Mouse (Mus musculus): ENCODE results near the gene AC109138.7. TPM values are rescaled to one million over a fixed set of nuclear protein-coding genes. Genes with fewer than 3 reads are reported as not detected.
"Not testable (repeated sequence)": the region's sequence is repeated elsewhere in the genome, so short reads cannot be mapped to it uniquely, and the experiment has no call there.

The AC109138.7 gene
- total RNA-seq, 2 experiments from 2014 or later = not detected

GRCm38 (mm10) chr19:4240247-4240668 is 26.1 kb downstream of the AC109138.7 start:
- no peak for ATAC-seq (replicated peaks; ENCODE audit: poor library complexity, severe bottlenecking)

GRCm38 (mm10) chr19:4242416-4242815 is 28.3 kb downstream of the AC109138.7 start:
- no peak for ATAC-seq (replicated peaks; ENCODE audit: poor library complexity, severe bottlenecking)

- no peak for ATAC-seq (replicated peaks; ENCODE audit: poor library complexity, severe bottlenecking)
These were observed 30.6 kb downstream of the AC109138.7 start for GRCm38 (mm10) chr19:4244775-4245174.

GRCm38 (mm10) chr19:4247010-4247409 is 32.9 kb downstream of the AC109138.7 start:
- ATAC-seq (replicated peaks; ENCODE audit: poor library complexity, severe bottlenecking) = peak; percentile 30; the same call in 1 of the 2 replicates

GRCm38 (mm10) chr19:4248683-4249082 is 34.5 kb downstream of the AC109138.7 start:
- not testable (repeated sequence) for ATAC-seq (replicated peaks; ENCODE audit: poor library complexity, severe bottlenecking)

GRCm38 (mm10) chr19:4254230-4254629 is 40.1 kb downstream of the AC109138.7 start:
- no peak for ATAC-seq (replicated peaks; ENCODE audit: poor library complexity, severe bottlenecking)

DNA sequence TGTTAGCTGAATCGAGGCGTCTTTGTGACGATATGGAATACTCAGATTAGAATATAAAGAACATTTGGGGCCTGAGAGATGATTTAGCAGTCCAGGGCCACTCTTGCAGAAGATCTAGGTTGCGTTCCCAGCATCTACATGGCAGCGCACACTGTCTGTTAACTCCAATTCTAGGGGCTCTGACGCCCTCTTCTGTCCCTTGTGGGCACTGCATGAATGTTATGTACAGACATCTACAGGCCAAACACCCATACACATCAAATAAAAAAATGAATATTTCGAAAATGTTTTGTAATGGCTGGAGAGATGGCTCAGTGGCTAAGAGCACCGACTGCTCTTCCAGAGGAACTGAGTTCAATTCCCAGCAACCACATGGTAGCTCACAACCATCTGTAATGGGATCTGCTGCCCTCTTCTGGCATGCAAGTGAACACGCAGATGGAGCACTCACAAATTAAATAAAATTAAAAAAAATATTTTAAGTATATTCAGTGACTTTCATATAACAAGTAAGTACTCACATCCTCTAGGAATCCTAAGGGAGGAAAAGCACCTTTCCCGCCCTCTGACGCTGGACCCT is 41.5 kb downstream of the AC109138.7 start:
- ATAC-seq (replicated peaks; ENCODE audit: poor library complexity, severe bottlenecking) = no peak

- peak; percentile 89 for ATAC-seq (replicated peaks; ENCODE audit: poor library complexity, severe bottlenecking)
These were observed 43.2 kb downstream of the AC109138.7 start for GRCm38 (mm10) chr19:4257216-4257896.

DNA sequence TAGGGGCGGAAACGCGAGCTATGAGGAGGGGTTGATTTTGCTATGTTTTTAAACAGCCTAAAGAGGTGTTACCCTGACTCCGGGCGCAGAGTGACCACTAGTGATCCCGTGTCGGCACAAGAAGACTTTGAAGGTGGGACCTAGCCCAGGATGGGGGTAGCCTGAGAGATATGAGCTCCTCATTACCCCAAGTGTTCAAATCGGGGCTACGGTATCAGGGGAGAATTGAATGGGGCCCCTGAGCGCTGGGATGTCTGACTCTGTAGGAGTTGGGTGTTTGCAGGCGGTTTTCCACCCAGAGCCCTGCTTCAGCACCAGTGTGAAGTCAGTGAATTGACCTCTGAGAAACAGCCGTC is 43.7 kb downstream of the AC109138.7 start:
- ATAC-seq (replicated peaks; ENCODE audit: poor library complexity, severe bottlenecking) = no peak

- no peak; the same call in 1 of the 2 replicates for ATAC-seq (replicated peaks; ENCODE audit: poor library complexity, severe bottlenecking)
These were observed 47.0 kb downstream of the AC109138.7 start for GRCm38 (mm10) chr19:4261038-4261698.

- ATAC-seq (replicated peaks; ENCODE audit: poor library complexity, severe bottlenecking) = no peak
These were observed 48.6 kb downstream of the AC109138.7 start for GRCm38 (mm10) chr19:4262756-4263155.

DNA sequence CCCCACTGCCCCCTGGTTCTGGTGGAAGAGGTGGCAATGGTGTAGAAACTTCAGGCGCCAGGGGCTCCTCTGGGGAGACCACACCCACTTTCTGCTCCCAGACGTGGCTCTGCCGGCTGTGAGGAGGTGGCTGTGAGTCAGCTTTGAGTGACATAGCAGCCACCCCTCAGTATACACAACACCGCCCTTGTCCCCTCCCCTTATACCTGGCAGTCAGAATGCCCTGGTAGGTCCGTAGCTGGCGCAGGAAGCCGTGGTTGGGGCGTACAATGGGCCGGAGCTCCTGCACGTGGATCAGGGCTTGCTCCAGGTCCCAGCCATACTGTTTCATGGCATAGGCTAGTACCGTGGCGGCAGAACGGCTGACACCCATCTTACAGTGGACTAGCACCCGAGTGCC is 49.5 kb downstream of the AC109138.7 start:
- ATAC-seq (replicated peaks; ENCODE audit: poor library complexity, severe bottlenecking) = peak; percentile 34

GRCm38 (mm10) chr19:4264171-4264780 is 50.1 kb downstream of the AC109138.7 start:
- ATAC-seq (replicated peaks; ENCODE audit: poor library complexity, severe bottlenecking) = no peak

GRCm38 (mm10) chr19:4265956-4266355 is 51.8 kb downstream of the AC109138.7 start:
- no peak for ATAC-seq (replicated peaks; ENCODE audit: poor library complexity, severe bottlenecking)

DNA sequence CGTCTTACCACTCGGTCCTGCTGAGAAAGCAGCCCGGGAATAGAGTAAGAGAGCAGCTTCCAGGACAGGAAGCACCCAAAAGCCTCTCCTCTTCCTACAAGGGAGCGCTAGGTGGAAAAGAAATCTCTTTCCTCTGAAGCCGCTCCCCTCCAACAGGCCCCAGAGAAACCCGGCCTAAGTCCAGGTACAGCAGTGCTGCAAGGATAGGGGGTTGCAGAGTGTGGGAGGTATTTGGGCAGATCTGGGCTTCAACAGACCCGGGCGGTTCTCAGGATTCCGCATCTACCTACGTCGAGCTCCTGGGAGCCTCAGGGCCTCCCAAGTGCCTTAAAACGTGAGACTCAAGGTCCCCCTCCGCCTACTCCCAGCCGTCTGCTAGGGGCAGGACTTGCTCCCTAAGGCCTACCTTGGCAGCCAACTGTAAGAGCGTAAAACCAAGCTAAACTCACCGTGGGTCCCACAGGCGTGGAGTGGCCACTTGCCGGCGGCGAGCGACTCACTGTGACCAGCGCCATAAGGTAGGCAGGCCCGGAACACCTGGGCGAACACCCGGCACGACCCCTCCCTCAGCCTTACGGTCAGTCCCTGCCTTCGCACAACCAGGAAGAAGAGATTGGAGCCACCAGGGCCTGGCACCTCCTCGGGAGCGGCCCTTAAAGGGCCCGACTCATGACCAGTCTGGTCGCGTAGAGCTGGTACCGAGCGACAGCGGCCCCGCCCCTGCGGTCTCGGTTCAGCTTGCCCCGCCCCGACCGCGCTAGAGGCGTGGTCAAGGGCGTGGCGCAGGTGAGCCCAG is 54.6 kb downstream of the AC109138.7 start, which contains the start of gene Ssh3:
Gene Ssh3 (minus strand): TSS at position 615 of the 796 bp plus-strand sequence.
- peak; percentile 79 for ATAC-seq (replicated peaks; ENCODE audit: poor library complexity, severe bottlenecking)

GRCm38 (mm10) chr19:4270187-4270586 is 56.0 kb downstream of the AC109138.7 start:
- no peak for ATAC-seq (replicated peaks; ENCODE audit: poor library complexity, severe bottlenecking)

DNA sequence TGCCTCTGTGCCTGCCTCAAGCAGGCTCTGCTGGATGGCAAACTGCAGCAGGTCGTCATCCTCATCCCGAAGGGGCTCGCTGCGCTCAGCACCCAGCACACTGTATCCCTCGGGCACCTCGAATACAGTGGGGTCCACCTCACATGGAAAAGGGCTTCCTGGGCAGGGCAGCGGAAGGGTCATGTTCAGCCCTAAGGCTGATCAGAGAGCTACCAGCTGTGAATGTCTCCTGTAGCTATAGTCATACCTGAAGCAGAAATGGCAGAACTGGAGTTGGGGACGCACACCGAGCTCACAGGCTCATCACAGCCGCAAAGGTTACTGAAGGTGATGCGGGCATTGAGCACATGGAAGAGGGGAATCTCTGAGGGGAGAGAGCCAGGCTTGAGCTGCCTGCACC is 56.8 kb downstream of the AC109138.7 start:
- ATAC-seq (replicated peaks; ENCODE audit: poor library complexity, severe bottlenecking) = no peak

DNA sequence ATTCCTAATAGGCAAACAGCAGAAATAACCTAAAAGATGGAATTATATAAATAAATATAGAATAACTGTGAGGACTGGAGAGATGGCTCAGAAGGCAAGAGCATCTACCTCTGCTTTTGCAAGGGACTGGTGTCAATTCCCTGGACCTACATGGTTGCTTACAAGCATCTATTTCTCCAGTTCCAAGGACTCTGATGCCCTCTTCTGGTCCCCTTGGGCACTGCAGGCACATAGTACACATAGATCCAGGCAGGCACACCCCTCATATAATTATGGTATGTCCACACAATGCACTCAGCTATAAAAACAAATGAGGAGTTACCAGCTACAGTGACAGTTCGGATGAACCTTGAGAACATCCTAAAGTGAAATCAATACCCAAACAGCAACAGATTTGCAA is 65.3 kb downstream of the AC109138.7 start:
- ATAC-seq (replicated peaks; ENCODE audit: poor library complexity, severe bottlenecking) = no peak

GRCm38 (mm10) chr19:4280425-4280824 is 66.3 kb downstream of the AC109138.7 start:
- ATAC-seq (replicated peaks; ENCODE audit: poor library complexity, severe bottlenecking) = no peak

All from granulocyte monocyte progenitor cell, adult 5-6 weeks (primary cell).